Mouse (Mus musculus) cerebellum, adult 11-12 months (tissue): ENCODE data around the gene Kcnip2.
A peak's percentile ranks its signal among the peaks of the same experiment; 100 is the strongest.

ENCODE experiments used
- DNase-seq: peaks from one replicate; pipeline ENCODE4 v3.0.0; 2022

The Kcnip2 gene

DNA sequence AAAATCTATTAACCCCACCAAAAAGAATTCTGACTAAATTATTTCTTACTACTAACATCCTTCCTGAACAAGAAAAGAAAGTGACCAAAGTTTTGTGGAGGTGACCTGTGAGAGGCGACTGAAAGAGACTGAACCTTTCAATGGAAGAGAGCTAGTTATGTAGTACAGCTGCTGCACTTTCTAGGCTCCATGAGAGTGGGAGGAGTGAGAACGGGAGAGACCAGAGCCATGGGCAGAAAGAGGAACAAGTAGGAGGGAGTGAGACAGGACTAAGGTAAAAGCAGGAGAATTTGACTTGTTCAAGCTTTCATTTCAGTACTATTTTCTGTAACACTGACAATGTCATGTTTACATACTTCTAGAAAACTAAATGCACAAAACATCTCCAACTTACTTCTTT is 40.4 kb downstream of the Kcnip2 start:
- no peak for DNase-seq

DNA sequence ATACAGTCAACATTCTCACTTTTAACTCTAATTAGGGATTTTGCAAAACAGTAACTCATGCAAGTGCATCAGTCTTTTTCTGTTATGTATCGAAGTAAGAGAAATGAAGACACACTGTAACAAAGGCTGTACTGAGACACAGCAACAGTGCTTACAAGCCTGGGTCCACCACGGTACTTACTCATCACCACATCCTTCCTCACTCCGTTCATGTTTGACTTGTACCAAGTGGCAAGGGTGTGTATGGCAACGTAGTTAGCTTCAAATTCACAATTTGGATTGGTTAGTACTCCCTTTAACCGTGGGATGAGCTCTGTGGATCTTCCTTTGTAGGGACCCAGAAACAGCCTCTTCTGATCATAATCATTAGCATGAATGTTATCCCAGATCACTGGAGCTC is 44.4 kb downstream of the Kcnip2 start:
- no peak for DNase-seq

DNA sequence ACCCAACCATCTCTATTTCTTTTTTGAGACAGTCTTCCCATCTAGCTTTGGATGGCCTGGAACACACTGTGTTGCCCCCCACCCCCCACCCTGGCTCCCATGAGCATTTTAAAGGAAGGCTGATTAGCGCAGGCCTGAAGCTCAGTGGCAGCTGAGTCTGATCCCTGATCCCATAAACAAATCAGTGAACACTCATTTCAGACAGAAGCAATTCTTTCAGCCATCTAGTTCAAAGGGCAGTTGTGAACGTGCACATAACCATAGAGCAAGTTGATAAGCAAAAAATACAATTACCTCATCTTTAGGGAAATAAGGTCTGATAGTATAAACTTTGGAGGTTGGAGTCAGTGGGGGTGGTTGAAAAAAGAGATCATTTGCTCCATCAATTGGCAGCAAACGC is 55.1 kb downstream of the Kcnip2 start:
- DNase-seq, result no peak

DNA sequence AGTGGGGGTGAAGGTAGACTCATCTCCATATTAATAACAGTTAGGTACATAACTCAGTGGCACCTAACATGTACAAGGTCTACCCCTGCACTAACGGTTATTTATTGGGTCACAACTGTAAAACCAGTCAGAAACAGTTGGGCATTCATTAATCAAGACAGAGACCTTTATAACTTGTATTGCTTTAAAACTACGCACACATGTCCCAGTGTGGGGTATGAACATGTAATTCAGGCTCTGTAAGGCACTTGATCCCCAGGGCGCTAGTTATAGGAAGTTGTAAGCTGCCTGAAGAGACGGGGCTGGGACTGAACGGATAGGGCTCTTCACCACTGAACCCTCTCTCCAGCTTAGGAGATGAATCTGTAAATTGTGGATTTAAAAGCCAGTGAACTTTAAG is 57.2 kb downstream of the Kcnip2 start:
- DNase-seq, result no peak

DNA sequence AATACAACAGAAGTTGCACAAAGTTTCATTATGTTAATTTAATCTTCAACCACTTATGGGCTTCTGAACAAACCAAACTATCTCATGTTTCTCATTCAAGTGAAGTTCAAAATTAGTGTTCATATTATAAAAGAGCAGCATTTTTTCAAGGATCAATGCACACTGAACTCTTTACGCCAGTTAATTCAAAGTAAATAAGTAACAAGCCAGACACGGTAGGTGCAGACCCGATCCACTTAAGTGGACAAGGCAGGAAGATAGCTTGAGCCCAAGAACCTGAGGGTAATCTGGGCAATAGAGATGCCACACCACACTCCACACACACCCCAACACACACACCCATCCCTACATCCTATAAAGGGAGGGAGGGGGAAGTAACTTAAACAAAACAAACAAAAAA is 62.3 kb downstream of the Kcnip2 start:
- DNase-seq, result no peak

DNA sequence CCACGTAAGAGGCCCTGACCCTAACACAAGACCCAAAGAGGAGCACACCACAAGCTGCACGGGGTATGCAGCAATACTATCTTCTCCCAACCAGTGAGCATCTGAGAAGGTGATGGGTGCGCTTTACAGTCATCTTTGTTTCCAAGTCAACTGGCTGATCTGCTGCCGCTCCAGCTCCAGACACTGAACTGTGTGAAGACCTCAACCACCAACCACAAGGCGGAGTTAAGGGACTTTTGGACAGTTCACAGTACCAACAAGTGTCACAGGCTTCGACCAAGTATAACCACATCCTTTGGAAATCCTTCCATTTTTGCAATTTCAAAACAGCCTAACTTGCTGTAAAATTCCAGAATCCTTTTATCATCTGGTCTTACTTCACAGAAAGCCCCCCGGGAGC is 64.0 kb downstream of the Kcnip2 start:
- no peak for DNase-seq

DNA sequence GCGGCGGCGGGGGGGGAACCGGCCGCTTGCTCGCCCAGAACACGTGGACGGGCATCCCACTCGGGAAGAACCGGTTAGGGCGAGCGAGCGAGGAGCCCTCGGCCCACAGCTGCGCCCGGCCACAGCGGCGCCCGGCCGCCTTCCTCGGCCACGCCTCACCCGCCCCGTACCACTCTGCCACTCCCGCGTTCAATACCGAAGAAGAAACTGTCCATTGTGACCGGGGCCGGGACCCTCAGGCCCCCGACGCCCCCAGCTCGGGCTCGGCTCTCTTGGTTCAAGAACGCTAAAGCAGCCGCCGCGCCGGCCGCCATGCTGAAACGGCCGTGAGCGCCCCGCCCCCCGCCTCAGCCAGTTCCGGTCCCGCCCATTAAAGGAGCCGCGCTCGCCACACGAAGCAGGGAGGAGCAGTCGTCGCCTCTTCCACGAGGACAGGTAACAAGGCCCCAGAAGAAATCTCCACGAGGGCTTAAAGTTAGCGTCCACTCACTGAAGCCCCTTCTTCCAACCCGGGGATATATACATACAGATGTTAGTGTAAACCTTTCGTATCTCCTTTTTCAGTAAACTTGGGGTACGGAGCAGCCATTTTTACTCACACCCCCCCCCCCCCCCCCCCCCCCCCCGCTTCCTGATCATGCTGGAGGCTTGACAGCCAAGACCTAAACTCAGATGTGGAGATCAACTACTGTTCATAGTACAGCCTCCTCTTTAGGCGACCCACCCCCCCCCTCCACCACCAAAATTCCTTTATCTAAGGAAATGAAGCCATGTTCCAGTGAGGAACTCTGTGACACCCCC is 66.4 kb downstream of the Kcnip2 start, which contains the start of gene Npm3:
Gene Npm3, minus strand, starts transcription at position 349 of the 801 bp plus-strand sequence.
- peak; percentile 54 for DNase-seq

DNA sequence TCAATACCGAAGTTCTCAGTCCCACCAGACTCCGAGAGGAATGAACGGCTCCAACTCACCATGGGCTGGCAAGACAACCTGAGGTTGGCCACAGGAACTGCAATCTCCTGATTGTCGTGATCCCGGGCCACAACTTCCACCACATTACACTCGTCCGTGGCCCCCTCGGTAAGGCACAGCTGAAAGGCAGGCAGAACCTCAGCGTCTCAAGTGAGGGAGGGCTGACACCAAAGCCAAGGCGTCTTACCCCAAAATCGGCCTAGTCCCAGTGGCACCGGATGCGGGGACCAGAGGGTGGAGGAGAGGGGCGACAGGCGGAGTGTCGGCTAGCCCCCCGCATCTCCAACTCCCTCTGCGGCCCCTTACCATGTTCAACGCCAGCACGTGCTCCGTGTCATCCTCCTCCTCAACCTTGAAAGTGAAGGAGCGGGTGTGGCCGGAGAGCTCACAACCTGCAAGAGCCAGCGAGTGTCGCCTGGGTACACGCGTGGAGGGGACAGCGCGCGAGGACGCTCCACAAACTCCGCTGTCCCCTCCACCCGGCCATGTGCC is 67.1 kb downstream of the Kcnip2 start:
- peak; percentile 31 for DNase-seq

DNA sequence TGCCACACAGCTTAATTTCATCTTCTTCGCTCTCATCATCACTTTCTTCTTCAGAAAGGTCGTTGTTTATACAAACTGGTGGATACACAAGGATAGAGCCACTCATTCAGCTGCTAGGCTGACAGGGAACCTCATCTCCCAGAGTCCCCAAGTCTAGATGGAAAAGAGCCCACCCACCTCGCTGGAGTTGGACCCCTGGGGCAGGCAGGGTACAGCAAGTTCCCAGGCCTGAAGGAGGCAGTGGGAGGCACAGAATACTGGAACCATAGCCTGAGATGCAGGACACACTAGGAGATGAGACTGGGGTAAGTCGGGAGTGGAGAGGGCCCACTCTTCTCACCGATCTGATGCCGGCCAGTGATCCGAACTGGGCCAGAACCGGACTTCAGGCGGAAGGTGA is 67.7 kb downstream of the Kcnip2 start:
- peak; percentile 28 for DNase-seq

DNA sequence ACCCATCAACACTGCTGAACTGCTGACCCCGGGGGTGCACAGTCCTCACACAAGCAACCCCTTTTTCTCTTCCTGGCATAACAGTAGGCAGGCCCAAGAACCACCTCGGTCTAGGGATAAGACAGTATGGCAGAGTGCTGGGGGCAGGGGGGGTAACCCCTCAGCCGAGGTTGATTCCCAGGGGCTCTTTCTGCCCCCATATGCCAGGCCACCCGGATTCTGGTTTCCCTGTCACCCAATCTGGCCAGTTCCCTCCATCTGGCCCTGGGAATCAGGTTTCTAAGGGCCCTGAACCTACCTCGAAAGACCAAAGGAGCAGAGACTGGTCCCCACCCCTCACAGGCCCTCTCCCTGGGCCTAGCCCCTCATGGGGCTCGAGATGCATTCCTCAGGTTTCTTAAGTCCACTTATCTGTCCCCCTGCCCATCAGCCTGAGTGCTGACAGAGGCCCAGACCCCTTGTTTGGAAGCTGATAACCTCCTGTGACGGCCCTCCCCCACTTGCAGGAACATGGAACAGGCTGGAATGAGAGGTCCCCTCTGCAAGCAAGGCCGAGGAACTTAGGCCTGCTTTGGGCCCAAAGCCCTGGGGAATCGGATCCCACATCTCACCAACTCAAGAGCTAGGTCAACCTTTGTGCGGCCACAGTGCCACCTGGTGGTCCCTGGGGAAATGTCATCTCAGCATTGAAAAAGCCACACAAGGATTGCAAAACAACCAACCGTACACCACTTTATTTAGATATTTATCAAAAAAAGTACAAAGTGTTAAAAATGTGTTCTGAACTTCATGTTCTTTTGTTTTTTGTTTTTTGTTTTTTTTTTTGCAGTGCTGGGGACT is 68.6 kb downstream of the Kcnip2 start:
- DNase-seq, result peak; percentile 72

DNA sequence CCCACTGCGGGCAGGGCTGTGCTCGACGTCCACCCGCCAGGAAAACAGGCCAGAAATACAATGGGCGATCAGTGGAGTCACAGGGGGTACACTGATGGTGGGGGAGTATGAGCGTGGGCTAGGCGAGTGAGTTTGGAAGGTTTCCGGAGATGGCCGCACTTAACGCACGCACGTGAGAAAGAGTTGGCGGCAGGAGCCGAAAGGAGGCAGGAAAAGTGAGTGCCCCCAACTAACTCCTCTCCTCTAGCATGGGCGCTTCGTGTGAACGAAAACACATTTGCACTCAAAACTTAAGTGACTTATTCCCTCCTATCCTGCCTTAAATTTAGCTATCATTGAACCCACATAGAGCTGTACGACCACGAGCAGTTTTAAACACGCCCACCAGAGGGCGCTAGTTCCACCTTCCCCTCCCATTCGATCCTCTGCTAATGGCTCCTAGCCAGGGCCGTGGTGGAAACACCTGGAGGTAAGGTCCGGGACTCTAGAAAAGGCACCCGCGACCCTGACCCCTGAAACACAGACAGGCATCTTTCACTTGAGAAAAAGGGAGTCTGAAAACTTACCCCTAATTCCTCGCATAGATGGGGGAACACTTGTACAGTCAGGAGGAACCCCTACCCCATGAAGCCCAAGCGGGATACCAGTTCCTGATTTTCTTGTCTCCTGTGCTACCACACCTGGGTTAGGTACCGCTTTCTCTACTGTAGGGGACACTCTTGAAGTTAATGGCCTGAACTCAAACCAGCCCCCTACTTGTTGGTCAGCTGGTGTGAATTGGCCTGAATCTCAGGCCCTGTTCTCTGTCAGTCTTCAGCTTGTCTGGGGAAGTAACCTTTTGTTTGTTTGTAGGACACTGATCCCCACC is 69.5 kb downstream of the Kcnip2 start:
- peak; percentile 64 for DNase-seq

DNA sequence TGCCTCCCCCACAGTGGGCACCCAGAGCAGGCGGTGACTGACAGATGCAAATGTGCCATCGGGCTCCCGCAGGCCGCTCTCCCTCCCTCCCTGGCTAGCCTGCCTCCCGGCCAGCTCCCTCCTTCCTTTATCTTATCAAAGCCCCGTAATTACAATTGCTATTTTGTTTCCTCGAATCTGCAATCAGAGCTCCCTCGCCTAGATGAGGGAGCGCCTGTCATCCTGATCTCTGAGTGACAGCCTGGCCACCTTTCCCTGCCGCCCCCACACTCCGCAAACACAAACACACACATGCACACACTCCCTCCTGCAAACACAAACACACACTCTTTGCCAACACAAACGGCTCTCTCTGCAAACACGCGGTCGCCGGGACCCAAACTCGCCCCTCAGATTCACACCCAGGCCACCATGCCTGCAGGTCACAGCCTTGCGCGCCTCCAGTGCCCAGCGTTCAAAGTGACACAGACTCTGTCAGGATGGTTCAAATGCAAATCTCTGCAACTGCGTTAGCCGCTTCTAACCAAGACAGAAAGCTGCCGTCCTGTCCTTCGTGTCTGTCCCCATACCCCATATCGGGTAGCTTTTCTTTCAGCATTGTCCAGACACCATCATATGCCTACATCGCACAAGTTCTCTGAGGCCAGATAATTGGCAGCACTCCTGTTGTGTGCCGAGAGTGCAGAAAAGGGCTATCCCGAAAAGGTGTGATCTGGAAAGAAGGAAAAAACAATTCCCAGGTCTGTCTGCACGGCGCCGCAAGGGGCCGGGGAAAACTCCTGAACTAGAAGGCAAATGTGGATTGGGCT is 70.3 kb downstream of the Kcnip2 start:
- no peak for DNase-seq

DNA sequence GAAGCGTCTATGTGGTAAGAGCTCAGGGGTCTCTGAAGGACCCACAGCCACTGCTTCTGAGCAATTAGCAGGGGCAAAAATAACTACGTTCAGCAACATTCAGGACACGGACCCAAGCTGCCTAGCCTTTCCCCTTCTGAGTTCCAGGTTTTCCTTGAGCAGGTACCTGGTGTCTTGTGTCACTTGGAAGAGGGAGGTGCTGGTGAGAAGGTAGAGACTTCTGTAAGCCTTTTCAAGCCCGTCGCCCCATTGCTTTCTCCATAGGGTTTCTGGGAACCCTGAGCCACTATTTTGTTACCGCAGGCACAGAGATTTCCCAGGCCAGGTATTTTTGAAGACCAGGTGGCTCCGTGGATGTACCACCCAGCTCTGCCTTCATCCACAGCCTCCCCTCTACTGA is 72.2 kb downstream of the Kcnip2 start:
- no peak for DNase-seq

DNA sequence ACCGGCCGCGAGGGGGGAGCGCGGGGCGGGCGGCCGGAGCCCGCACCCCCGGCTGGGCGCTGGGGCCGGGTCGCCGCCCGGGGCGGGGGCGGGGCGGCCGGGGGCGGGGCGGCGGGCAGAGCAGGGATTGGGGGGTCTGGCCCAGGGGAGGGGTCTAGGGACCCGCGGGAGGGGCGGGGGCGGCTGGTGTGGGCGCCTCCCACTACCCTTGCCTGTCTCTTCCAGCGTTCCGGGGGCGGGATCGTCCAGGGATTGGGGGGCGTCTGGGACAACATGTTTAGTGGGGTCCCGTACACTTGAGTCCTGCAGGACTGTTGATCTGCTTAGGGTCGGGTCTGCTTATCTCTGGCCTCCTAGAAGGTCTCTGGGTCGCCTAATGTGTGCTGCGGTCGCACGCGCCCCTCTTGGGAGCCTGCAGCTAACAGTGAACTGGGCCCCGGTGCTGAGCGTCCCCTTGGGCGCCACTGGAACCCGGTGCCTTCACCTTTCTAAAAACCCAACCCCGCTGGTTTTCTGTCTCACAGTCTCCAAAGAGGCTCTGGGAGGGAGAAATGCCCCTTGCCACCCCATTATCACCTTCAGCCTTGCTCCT is 72.8 kb downstream of the Kcnip2 start:
- no peak for DNase-seq

DNA sequence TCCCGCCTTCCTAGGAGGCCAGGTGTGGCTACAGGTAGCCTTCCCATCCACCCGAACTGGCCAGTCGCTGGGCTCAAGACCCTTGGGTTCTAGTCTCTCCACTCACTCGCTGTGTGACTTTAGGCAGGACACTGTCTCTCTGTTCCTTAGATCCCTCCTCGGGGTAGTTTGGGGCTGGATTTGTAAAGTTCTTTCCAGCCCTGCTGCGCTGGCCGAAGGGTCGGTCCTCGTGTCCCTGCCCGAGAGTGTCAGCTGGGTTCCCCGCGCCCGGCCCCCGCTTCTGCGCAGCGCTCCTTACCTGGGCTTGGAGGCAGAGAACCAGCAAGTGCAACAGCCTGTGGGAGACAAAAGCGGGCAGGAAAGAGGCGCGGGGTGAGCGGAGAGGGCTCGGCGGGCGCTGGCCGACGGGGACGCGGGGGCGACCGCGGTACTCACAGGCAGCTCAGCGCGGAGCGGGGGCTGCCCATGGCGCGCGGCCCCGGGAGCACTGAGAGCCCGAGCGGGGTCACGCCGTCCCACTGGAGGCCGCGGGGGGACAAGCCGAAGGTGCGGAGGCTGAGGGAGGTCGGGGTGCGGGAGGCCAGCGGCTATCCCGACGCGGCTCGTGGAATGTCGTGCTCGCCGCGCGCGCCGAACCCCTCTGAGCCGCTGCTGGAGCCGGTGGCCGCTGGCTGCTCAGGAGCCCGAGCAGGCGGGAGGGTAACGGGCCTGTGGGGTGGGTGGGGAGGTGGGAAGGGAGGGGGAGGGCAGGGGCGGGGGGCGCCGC is 73.5 kb downstream of the Kcnip2 start, which contains the start of gene Fgf8:
Gene Fgf8, minus strand, starts transcription at position 698 of the 766 bp plus-strand sequence.
- no peak for DNase-seq
